Mouse (Mus musculus) midbrain, embryonic 11.5 days (tissue): Measurements from ENCODE around the gene Tsx. TPM values are rescaled to one million over a fixed set of nuclear protein-coding genes. Genes with fewer than 3 reads are reported as not detected.
"Not testable (repeated sequence)": the region's sequence is repeated elsewhere in the genome, so short reads cannot be mapped to it uniquely, and the experiment has no call there.

Experiments
- ATAC-seq: fragments of 200-750 bp; cut with Nextera tagmentation; 2 replicates; pipeline ENCODE4 v1.8.0; 2017; ENCODE audit warnings: moderate TSS enrichment, moderate library complexity; ENCODE audit not compliant: low FRiP score
- DNase-seq: peaks from one replicate; pipeline ENCODE4 v3.0.0; 2015; ENCODE audit warnings: low spot score; ENCODE audit errors: missing footprints
- H3K27ac ChIP-seq: fragments of 300-500 bp; sonication (generic); 2 replicates; pipeline ENCODE4 v1.5.1; 2014; ENCODE audit warnings: low read depth, low read length
- H3K27me3 ChIP-seq: fragments of 300-500 bp; sonication (generic); 2 replicates; pipeline ENCODE4 v1.6.1; 2014; ENCODE audit warnings: mild to moderate bottlenecking, low read length, moderate library complexity, mixed read lengths; ENCODE audit not compliant: control insufficient read depth, insufficient read depth
- H3K36me3 ChIP-seq: fragments of 300-500 bp; sonication (generic); 2 replicates; pipeline ENCODE4 v1.6.1; 2014; ENCODE audit warnings: mild to moderate bottlenecking, low read length, moderate library complexity, mixed read lengths; ENCODE audit not compliant: control insufficient read depth, insufficient read depth
- H3K4me1 ChIP-seq: fragments of 300-500 bp; sonication (generic); 2 replicates; pipeline ENCODE4 v1.6.1; 2014; ENCODE audit warnings: low read length; ENCODE audit not compliant: control insufficient read depth, insufficient read depth
- H3K4me2 ChIP-seq: fragments of 300-500 bp; sonication (generic); 2 replicates; pipeline ENCODE4 v1.6.1; 2014; ENCODE audit warnings: mild to moderate bottlenecking, moderate library complexity
- H3K4me3 ChIP-seq: fragments of 300-500 bp; sonication (generic); 2 replicates; pipeline ENCODE4 v1.5.1; 2014; ENCODE audit warnings: low read depth, low read length
- H3K9ac ChIP-seq: fragments of 300-500 bp; sonication (generic); 2 replicates; pipeline ENCODE4 v1.6.1; 2014; ENCODE audit warnings: low read length
- H3K9me3 ChIP-seq: fragments of 300-500 bp; sonication (generic); 2 replicates; pipeline ENCODE4 v1.6.1; 2016; ENCODE audit warnings: low read length; ENCODE audit not compliant: control insufficient read depth
- WGBS: fragments of 180-500 bp; shearing (Covaris S2); extraction: QIAGEN DNeasy Blood & Tissue Kit; methylation state at CpG from one replicate; pipeline ENCODE4 v1.1.7; 2014; 5-methylcytosine and 5-hydroxymethylcytosine counted together
- polyA plus RNA-seq: library from polyadenylated mRNA; unstranded; fragments of >200 nt; fragmentation: Nextera tagmentation; extraction: Ambion mirVana; gene quantifications from 2 replicates; pipeline ENCODE4 v1.2.1, GENCODE M21; 2014

Tsx gene
- polyA plus RNA-seq, 1 experiment from 2014 or later: 0.29 TPM

GRCm38 (mm10) chrX:103421710-103422109, 7.4 kb downstream of the Tsx start, which contains the start of gene Gm26992:
TSS of gene Gm26992 (plus strand) at chrX:103422010.
- H3K27ac ChIP-seq: no peak within 1 kb of the TSS
- no peaks in the 10 kb centered on the region for H3K4me1 ChIP-seq
- ATAC-seq (no peak), DNase-seq (no peak)
- no peaks in the 10 kb centered on the region for H3K36me3 ChIP-seq
- H3K4me2 ChIP-seq: no peak within 1 kb of the TSS
- H3K4me3 ChIP-seq: no peak within 1 kb of the TSS
- H3K27me3 ChIP-seq: peaks cover 22% of the 10 kb centered on the region
- 91% methylated on average over 2 of the region's 2 CpGs for WGBS
- no peak within 1 kb of the TSS for H3K9ac ChIP-seq
- no peaks in the 10 kb centered on the region for H3K9me3 ChIP-seq

DNA sequence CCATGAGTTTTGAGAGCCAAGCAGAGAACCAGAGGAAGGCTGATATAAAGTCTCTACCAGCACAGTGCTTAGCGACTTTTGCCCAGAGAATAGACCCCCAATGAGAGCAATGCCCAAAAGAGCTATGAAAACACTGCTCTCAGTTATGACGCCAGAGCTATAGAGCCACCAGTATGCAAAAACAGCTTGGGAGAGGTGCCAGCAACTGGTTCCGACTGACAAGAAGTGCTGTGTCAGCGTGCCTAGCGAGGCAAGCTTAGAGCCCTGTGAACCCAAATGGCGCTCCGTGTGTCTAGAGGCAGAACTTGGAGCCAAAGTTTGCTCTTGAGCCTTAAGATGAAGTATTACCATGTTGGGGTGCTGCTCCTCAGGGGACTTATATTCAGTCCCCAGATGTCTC, 13.4 kb downstream of the Tsx start:
- no peak for ATAC-seq
- Histone ChIP-seq H3K27ac (no peak overlapping the region), H3K9ac (no peak overlapping the region), H3K36me3 (no peaks in the 10 kb centered on the region), H3K4me1 (no peaks in the 10 kb centered on the region), H3K4me2 (no peak overlapping the region), H3K9me3 (no peaks in the 10 kb centered on the region), H3K4me3 (no peak overlapping the region), H3K27me3 (peaks cover 7% of the 10 kb centered on the region)
- 70% methylated on average over 7 of the region's 7 CpGs for WGBS
- DNase-seq: no peak

GRCm38 (mm10) chrX:103432293-103432692, 18.0 kb downstream of the Tsx start:
- Histone ChIP-seq H3K36me3 (no peaks in the 10 kb centered on the region), H3K4me3 (no peak overlapping the region), H3K9me3 (no peaks in the 10 kb centered on the region), H3K4me1 (no peaks in the 10 kb centered on the region), H3K27ac (no peak overlapping the region), H3K27me3 (peaks cover 18% of the 10 kb centered on the region), H3K9ac (no peak overlapping the region), H3K4me2 (no peak overlapping the region)
- 72% methylated on average over 7 of the region's 7 CpGs for WGBS
- DNase-seq (no peak), ATAC-seq (no peak)

- no peaks in the 10 kb centered on the region for H3K4me1 ChIP-seq
- 8% methylated on average over 9 of the region's 9 CpGs for whole genome bisulfite sequencing
- no peaks in the 10 kb centered on the region for H3K9me3 ChIP-seq
- H3K36me3 ChIP-seq: no peaks in the 10 kb centered on the region
- no peak overlapping the region for H3K27ac ChIP-seq
- H3K4me3 ChIP-seq: no peak overlapping the region
- no peak overlapping the region for H3K4me2 ChIP-seq
- ATAC-seq (no peak), DNase-seq (no peak)
- peaks cover 32% of the 10 kb centered on the region for H3K27me3 ChIP-seq
- no peak overlapping the region for H3K9ac ChIP-seq
Observed at GRCm38 (mm10) chrX:103438023-103438422, 23.8 kb downstream of the Tsx start.

DNA sequence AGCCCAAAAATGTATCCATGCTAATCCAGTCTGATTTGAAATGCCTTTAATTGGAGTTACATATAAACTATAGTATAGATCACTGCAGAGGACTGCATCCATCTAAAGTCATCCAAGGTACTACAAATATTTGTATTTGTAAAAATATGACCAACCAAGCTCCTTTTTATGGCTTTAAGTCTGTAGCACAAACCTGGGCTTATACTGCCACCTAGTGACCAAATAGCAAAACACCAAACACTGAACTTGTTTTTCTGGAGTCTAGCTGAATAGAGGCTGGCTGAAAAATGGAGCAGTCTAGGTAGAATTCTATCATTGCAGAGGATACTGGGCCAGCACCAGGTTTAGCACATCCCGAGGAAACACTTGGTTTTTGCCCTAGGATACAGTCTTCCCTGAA, 26.5 kb downstream of the Tsx start:
- Histone ChIP-seq H3K27ac (no peak overlapping the region), H3K36me3 (no peaks in the 10 kb centered on the region), H3K9me3 (no peaks in the 10 kb centered on the region), H3K4me2 (no peak overlapping the region), H3K9ac (no peak overlapping the region), H3K4me3 (no peak overlapping the region), H3K4me1 (no peaks in the 10 kb centered on the region), H3K27me3 (peaks cover 29% of the 10 kb centered on the region)
- DNase-seq (peak; percentile 89), ATAC-seq (no peak)
- WGBS: 4% methylated on average over 1 of the region's 1 CpGs

GRCm38 (mm10) chrX:103443755-103444154, 29.5 kb downstream of the Tsx start:
- Histone ChIP-seq H3K36me3 (no peaks in the 10 kb centered on the region), H3K9me3 (no peaks in the 10 kb centered on the region), H3K27me3 (peaks cover 29% of the 10 kb centered on the region), H3K4me1 (no peaks in the 10 kb centered on the region), H3K9ac (no peak overlapping the region), H3K27ac (no peak overlapping the region), H3K4me3 (no peak overlapping the region), H3K4me2 (no peak overlapping the region)
- DNase-seq (peak; percentile 90), ATAC-seq (no peak)
- WGBS: 38% methylated on average over 7 of the region's 7 CpGs

GRCm38 (mm10) chrX:103447539-103448169, 33.4 kb downstream of the Tsx start:
- 8% methylated on average over 34 of the region's 34 CpGs for WGBS
- H3K27me3 ChIP-seq: peaks cover 29% of the 10 kb centered on the region

GRCm38 (mm10) chrX:103448429-103448828, 34.2 kb downstream of the Tsx start:
- H3K9ac ChIP-seq, DNase-seq, ATAC-seq, H3K9me3 ChIP-seq, H3K36me3 ChIP-seq, H3K4me1 ChIP-seq, H3K4me2 ChIP-seq, H3K27ac ChIP-seq, H3K4me3 ChIP-seq: not testable (repeated sequence)
- 58% methylated on average over 10 of the region's 13 CpGs for WGBS
- H3K27me3 ChIP-seq: peaks cover 29% of the 10 kb centered on the region

More at GRCm38 (mm10) chrX:103447539-103448169, 33.4 kb downstream of the Tsx start:
- Histone ChIP-seq H3K4me2 (peak overlapping the region; percentile 62), H3K9me3 (no peaks in the 10 kb centered on the region), H3K4me3 (peak overlapping the region; percentile 28), H3K36me3 (no peaks in the 10 kb centered on the region), H3K9ac (peak overlapping the region; percentile 30), H3K4me1 (no peaks in the 10 kb centered on the region), H3K27ac (no peak overlapping the region)
- DNase-seq: peak; percentile 91
- no peak for ATAC-seq

- not testable (repeated sequence) for DNase-seq, H3K9ac ChIP-seq, H3K9me3 ChIP-seq, H3K4me2 ChIP-seq, H3K4me3 ChIP-seq, ATAC-seq, H3K4me1 ChIP-seq, H3K36me3 ChIP-seq, H3K27ac ChIP-seq
- peaks cover 29% of the 10 kb centered on the region for H3K27me3 ChIP-seq
- WGBS: 77% methylated on average over 16 of the region's 27 CpGs
Observed at GRCm38 (mm10) chrX:103448943-103449722, 34.9 kb downstream of the Tsx start.
